ENCODE assay signal across 16 mouse cellular contexts in genomic region chr1:158353656-158354371, GRCm38 (mm10). TPM values are rescaled to one million over a fixed set of nuclear protein-coding genes. Genes with fewer than 3 reads are reported as not detected.
DNase-seq lines count a peak whose midpoint lies in the region; ATAC-seq and TF ChIP-seq lines count a peak whose summit lies in the region.
"Had no signal": no experiment of that assay in that cellular context is flagged by ENCODE, and none has a peak within 500 bp of the region (broad histone marks: within the 10 kb centered on the region; RNA-seq: fewer than 3 reads in every experiment).

No protein-coding gene starts in this region.

- peak overlapping the region; percentile 47 for H3K9ac ChIP-seq in hindbrain, embryonic 14.5 days
- peak overlapping the region; percentile 79; the same call in 1 of the 2 replicates for H3K9ac ChIP-seq in midbrain, embryonic 15.5 days
- H3K9ac ChIP-seq: heart, embryonic 12.5 days had no signal

- no peak for ATAC-seq in hindbrain, embryonic 14.5 days (ENCODE audit: low FRiP score)
- no peak for ATAC-seq in midbrain, embryonic 15.5 days (replicated peaks)
- ATAC-seq: inflammation-experienced regulatory T-cells, adult 6 months had no signal

- peaks cover 7% of the 10 kb centered on the region; the same call in 1 of the 2 replicates for H3K4me1 ChIP-seq in cerebellum, adult 2 months (ENCODE audit: control insufficient read depth, insufficient read depth, low read length)
- H3K4me1 ChIP-seq in hindbrain, embryonic 14.5 days (replicated peaks; ENCODE audit: control insufficient read depth, insufficient read depth, low read length) = peaks cover 15% of the 10 kb centered on the region
- H3K4me1 ChIP-seq in midbrain, embryonic 15.5 days = peaks cover 37% of the 10 kb centered on the region

- H3K4me3 ChIP-seq in cerebellum, adult 2 months (replicated peaks; ENCODE audit: insufficient read depth, low read depth, low read length) = peak overlapping the region; percentile 22
- H3K4me3 ChIP-seq in left cerebral cortex, adult 2 months = peak overlapping the region; percentile 71
- peak overlapping the region; percentile 66 for H3K4me3 ChIP-seq in hindbrain, embryonic 14.5 days (replicated peaks; ENCODE audit: low read length)
- H3K4me3 ChIP-seq in midbrain, embryonic 15.5 days = peak overlapping the region; percentile 85
- H3K4me3 ChIP-seq: heart, embryonic 12.5 days; megakaryocyte, embryonic 14.5 days had no signal

- intact Hi-C loops in left cerebral cortex, adult 2 months (cut with DNase I) = loop anchor here (2.0 to 5.0 kb wide), 2 partner anchors 609 to 797 kb away; no protein-coding TSS in a partner anchor

- no peak for DNase-seq in cerebellum, adult 2 months
- DNase-seq in cerebellum, postnatal 25 days = no peak
- DNase-seq in left cerebral cortex, adult 2 months (ENCODE audit: extremely low spot score in 1 of 2, low spot score in 2 of 2) = no peak
- DNase-seq in left cerebral cortex, adult 11 months (ENCODE audit: low spot score) = no peak
- DNase-seq in hindbrain, embryonic 14.5 days (ENCODE audit: low spot score) = no peak
- DNase-seq in adrenal gland, postnatal 14 days = no peak
- no peak for DNase-seq in ovary, postnatal 36 days (ENCODE audit: low spot score)
- DNase-seq: adrenal gland, postnatal 25 days; cerebellum, adult 8-10 months; gastrocnemius, postnatal 25 days; right cerebral cortex, postnatal 14 days had no signal

- no peaks in the 10 kb centered on the region for H3K9me3 ChIP-seq in hindbrain, embryonic 14.5 days (ENCODE audit: control insufficient read depth, low read length)
- H3K9me3 ChIP-seq in midbrain, embryonic 15.5 days = no peaks in the 10 kb centered on the region
- H3K9me3 ChIP-seq: heart, embryonic 12.5 days had no signal

- peak overlapping the region; percentile 74 for H3K4me2 ChIP-seq in hindbrain, embryonic 14.5 days (replicated peaks)
- peak overlapping the region; percentile 79 for H3K4me2 ChIP-seq in midbrain, embryonic 15.5 days
- H3K4me2 ChIP-seq: heart, embryonic 12.5 days had no signal

- no peaks in the 10 kb centered on the region for H3K27me3 ChIP-seq in cerebellum, adult 2 months (ENCODE audit: control insufficient read depth, insufficient read depth, low read length)
- 0 out of 2 replicates have a peak, but pooled peaks cover 3% of the 10 kb centered on the region for H3K27me3 ChIP-seq in hindbrain, embryonic 14.5 days (ENCODE audit: control insufficient read depth, insufficient read depth, low read length)
- 0 out of 2 replicates have a peak, but pooled peaks cover 6% of the 10 kb centered on the region for H3K27me3 ChIP-seq in midbrain, embryonic 15.5 days (replicated peaks)

- 83% methylated on average over 5 of the region's 5 CpGs for WGBS in cerebellum, adult 2 months
- 82% methylated on average over 5 of the region's 5 CpGs for WGBS in hindbrain, embryonic 14.5 days
- 77% methylated on average over 5 of the region's 5 CpGs for WGBS in midbrain, embryonic 15.5 days

- no peaks in the 10 kb centered on the region for H3K36me3 ChIP-seq in hindbrain, embryonic 14.5 days (replicated peaks; ENCODE audit: control insufficient read depth, insufficient read depth)
- H3K36me3 ChIP-seq in midbrain, embryonic 15.5 days (replicated peaks) = no peaks in the 10 kb centered on the region
- H3K36me3 ChIP-seq: heart, embryonic 12.5 days had no signal

- no peak for TF ChIP-seq CTCF in cerebellum, adult 2 months (IDR thresholded peaks at IDR 0.05; ENCODE audit: borderline replicate concordance, insufficient read depth, low read depth, low read length)
- TF ChIP-seq CTCF in left cerebral cortex, adult 2 months (IDR thresholded peaks at IDR 0.05) = no peak; the same call in 1 of the 2 replicates

- no peak overlapping the region for H3K27ac ChIP-seq in cerebellum, adult 2 months (ENCODE audit: insufficient read depth, low read length)
- H3K27ac ChIP-seq in left cerebral cortex, adult 2 months = peak overlapping the region; percentile 82
- no peak overlapping the region for H3K27ac ChIP-seq in hindbrain, embryonic 14.5 days
- H3K27ac ChIP-seq in midbrain, embryonic 15.5 days = no peak overlapping the region

- no peak for TF ChIP-seq POLR2A in cerebellum, adult 2 months (IDR thresholded peaks at IDR 0.05; ENCODE audit: borderline replicate concordance, insufficient read depth, low read length)

RNA-seq across cellular contexts. Expression of gene Brinp2, which starts 2.3 kb away (rescaled TPM):
- polyA plus RNA-seq in cerebellum, adult 2 months (2012; rRNA removed) = 18.1 and 21.0 TPM in 2 replicates
- 100 to 1,000 TPM; 112 to 117 TPM for total RNA-seq in left cerebral cortex, adult 2 months (2021)
- 23.5 and 29.0 TPM in 2 replicates for polyA plus RNA-seq in hindbrain, embryonic 14.5 days (2014; fragmentation: Nextera tagmentation; extraction: Ambion mirVana)
- polyA plus RNA-seq in midbrain, embryonic 15.5 days (2015; fragmentation: Nextera tagmentation; extraction: Ambion mirVana) = 31.8 and 33.4 TPM in 2 replicates
- 0.52 and 2.4 TPM in 2 replicates for total RNA-seq in adrenal gland, postnatal 14 days (2021)
- total RNA-seq: liver, adult 2 months had no signal
- polyA plus RNA-seq: inflammation-experienced regulatory T-cells, adult 6 months; liver, adult 2 months had no signal

RNA-seq across cellular contexts. Expression of gene Astn1, which starts 8.3 kb away (rescaled TPM):
- 31.2 and 32.2 TPM in 2 replicates for polyA plus RNA-seq in cerebellum, adult 2 months (2012; rRNA removed)
- total RNA-seq in left cerebral cortex, adult 2 months (2021) = 100 to 1,000 TPM; 193 to 196 TPM
- polyA plus RNA-seq in hindbrain, embryonic 14.5 days (2014; fragmentation: Nextera tagmentation; extraction: Ambion mirVana) = 53.6 and 59.3 TPM in 2 replicates
- polyA plus RNA-seq in midbrain, embryonic 15.5 days (2015; fragmentation: Nextera tagmentation; extraction: Ambion mirVana) = 43.2 and 44.3 TPM in 2 replicates
- 5.6 and 9.1 TPM in 2 replicates for total RNA-seq in adrenal gland, postnatal 14 days (2021)
- polyA plus RNA-seq: inflammation-experienced regulatory T-cells, adult 6 months had no signal

Comparison
In these comparisons a context has a peak if more than half of its experiments do, and no peak if none do; other contexts are left out.
1. H3K4me3 ChIP-seq: peak in every context shown above with its lines; median percentile 85 in midbrain, embryonic 15.5 days; 71 in left cerebral cortex, adult 2 months; 66 in hindbrain, embryonic 14.5 days; 22 in cerebellum, adult 2 months.